Mouse (Mus musculus) layer of hippocampus, adult 9-10 months (tissue): ENCODE measurements around the gene Dppa2.
A peak's percentile ranks its signal among the peaks of the same experiment; 100 is the strongest.

Experiments
- DNase-seq: peaks from one replicate; pipeline ENCODE4 v3.0.0; 2022; ENCODE audit warnings: low spot score

Dppa2 gene

DNA sequence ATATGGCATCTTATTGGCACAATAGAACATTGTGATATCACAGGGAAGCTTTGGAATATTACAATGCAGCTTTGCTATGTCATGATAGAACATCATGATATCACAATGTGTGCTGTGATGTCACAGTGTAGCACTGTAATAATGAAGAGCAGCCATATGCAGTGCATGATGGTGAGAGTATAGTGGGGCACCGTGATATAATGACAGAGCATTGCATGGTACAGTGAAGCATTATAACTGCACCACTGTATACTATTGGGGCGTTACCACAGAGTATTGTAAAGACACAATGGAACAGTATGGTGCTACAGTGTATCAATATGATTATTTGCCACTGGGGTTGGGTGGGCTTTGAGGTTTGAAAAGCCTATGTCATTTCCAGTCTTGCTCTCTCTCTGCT lies 40.5 kb downstream of the Dppa2 start:
- DNase-seq = no peak

DNA sequence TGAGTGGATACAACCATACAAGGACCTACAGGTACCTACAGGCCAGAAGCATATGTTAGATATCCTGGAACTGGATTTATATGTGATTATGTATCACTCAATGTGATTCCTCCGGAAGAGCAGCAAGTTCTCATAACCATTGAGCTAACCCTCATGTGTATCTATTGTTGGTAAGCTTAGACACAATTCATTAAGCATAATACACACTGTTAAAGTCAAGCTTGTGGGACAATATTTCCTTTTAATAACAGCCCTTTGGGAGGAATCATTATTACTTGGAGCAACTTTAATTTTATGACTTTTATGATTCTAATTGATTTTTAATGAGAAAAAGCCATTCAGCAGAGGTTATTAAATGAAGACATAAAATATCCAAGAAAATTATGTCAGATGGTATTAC lies 43.5 kb downstream of the Dppa2 start:
- no peak for DNase-seq

- no peak for DNase-seq
Observed at GRCm38 (mm10) chr16:48355716-48356115, 52.0 kb downstream of the Dppa2 start.

- no peak for DNase-seq
Observed at GRCm38 (mm10) chr16:48356417-48356816, 52.7 kb downstream of the Dppa2 start.

DNA sequence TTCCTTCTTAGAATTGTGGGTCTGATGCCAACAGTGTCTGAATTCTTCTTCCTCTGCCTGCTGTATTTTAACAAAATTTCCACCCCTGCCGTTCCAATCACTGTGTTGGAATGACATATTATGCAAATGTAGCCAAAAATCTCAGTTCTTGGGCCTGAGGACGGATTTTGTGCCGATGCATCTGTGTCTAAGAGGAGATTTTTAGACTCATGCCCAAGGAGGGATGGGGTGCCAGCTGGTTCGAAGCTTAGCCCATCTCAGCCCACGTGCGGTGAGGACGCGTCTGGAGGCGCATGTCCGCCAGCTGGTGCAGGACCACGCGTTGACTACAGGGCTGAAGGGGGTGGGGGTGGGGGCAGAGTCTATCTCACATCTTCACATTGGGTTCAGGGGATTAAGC lies 57.2 kb downstream of the Dppa2 start:
- DNase-seq = peak; percentile 12

GRCm38 (mm10) chr16:48366801-48367200 lies 63.1 kb downstream of the Dppa2 start:
- DNase-seq = no peak

DNA sequence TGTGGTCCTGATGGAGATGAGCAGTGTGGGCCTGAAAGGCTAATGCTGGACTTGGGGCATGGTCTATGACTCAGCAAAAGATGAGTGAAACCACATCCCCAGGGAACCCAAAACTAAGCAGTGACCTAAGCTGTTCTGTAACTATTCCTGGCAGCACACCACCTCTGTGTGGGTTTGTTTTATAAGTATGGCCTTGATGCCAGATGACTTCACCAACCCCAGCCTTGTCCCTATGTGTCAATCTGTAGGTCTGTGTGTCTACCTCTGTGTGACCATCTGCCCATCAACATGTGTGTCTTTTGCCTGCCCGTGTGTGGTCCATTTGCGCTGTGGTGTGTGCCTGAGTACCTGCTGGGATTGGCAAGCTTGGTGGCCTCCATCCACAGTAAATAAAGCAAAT lies 64.4 kb downstream of the Dppa2 start:
- no peak for DNase-seq
